Mouse (Mus musculus) limb, embryonic 13.5 days (tissue): ENCODE measurements around the gene Nufip2. TPM values are rescaled to one million over a fixed set of nuclear protein-coding genes. Genes with fewer than 3 reads are reported as not detected.
"Not testable (repeated sequence)": the region's sequence is repeated elsewhere in the genome, so short reads cannot be mapped to it uniquely, and the experiment has no call there.

Source experiments
- ATAC-seq: fragments of 200-750 bp; cut with Nextera tagmentation; 2 replicates; pipeline ENCODE4 v1.8.0; 2017; ENCODE audit warnings: low read depth, moderate number of reproducible peaks, moderate TSS enrichment; ENCODE audit not compliant: low FRiP score
- H3K27ac ChIP-seq: fragments of 300-500 bp; sonication (generic); 2 replicates; pipeline ENCODE4 v1.5.1; 2015; ENCODE audit warnings: inconsistent platforms, mild to moderate bottlenecking, moderate library complexity
- H3K27me3 ChIP-seq: fragments of 300-500 bp; sonication (generic); 2 replicates; pipeline ENCODE4 v1.6.1; 2015; ENCODE audit warnings: mild to moderate bottlenecking, inconsistent platforms
- H3K36me3 ChIP-seq: fragments of 300-500 bp; sonication (generic); 2 replicates; pipeline ENCODE4 v1.6.1; 2015; ENCODE audit warnings: inconsistent platforms, mild to moderate bottlenecking, moderate library complexity
- H3K4me1 ChIP-seq: fragments of 300-500 bp; sonication (generic); 2 replicates; pipeline ENCODE4 v1.6.1; 2015; ENCODE audit warnings: inconsistent platforms
- H3K4me2 ChIP-seq: fragments of 300-500 bp; sonication (generic); replicated peaks from 2 replicates; pipeline ENCODE4 v1.6.1; 2015; ENCODE audit warnings: inconsistent platforms, mild to moderate bottlenecking, moderate library complexity
- H3K4me3 ChIP-seq: fragments of 300-500 bp; sonication (generic); 2 replicates; pipeline ENCODE4 v1.5.1; 2015; ENCODE audit warnings: moderate library complexity, mild to moderate bottlenecking, inconsistent platforms
- H3K9ac ChIP-seq: fragments of 300-500 bp; sonication (generic); 2 replicates; pipeline ENCODE4 v1.6.1; 2015; ENCODE audit warnings: mild to moderate bottlenecking, inconsistent platforms
- H3K9me3 ChIP-seq: fragments of 300-500 bp; sonication (generic); 2 replicates; pipeline ENCODE4 v1.6.1; 2016; ENCODE audit warnings: inconsistent platforms
- WGBS: fragments of 180-500 bp; shearing (Covaris S2); methylation state at CpG from one replicate; pipeline ENCODE4 v1.1.7; 2015; 5-methylcytosine and 5-hydroxymethylcytosine counted together
- polyA plus RNA-seq: library from polyadenylated mRNA; unstranded; fragments of >200 nt; fragmentation: Nextera tagmentation; extraction: Ambion mirVana; gene quantifications from 2 replicates; pipeline ENCODE4 v1.2.1, GENCODE M21; 2015

Gene Nufip2
- polyA plus RNA-seq, 1 experiment from 2014 or later: 4.7 TPM

DNA sequence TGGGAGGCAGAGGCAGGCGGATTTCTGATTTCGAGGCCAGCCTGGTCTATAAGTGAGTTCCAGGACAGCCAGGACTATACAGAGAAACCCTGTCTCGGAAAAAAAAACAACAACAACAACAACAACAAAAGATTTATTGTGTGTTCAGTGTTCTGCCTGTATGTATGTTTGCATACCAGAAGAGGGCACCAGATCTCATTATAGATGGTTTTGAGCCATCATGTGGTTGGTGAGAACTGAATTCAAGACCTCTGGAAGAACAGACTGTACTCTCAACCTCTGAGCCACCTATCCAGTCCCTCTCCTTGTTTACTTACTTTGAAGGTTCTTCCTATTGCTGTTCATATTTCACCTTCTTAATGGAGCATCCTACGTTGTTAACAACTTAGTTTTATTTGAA, 35.4 kb downstream of the Nufip2 start:
- 92% methylated on average over 4 of the region's 4 CpGs for WGBS
- H3K27me3 ChIP-seq: no peaks in the 10 kb centered on the region
- no peak for ATAC-seq

DNA sequence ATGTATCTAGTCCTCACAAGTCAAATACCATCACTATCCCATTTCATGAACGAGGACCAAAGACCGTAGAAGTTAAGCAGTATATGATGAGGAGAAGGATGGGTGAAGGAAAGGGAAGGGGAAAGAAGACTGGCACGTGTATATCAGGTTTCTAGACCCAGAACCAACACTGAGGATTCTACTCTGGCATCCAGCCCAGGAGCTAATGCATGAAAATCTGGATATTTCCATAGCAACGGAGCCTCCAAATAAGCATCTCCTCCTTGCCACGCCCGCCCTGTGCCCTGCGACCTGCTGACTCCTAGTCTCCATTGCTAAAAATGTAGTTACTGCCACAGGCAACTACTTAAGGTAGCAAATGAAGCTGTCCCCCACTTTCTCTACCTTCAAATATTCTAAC, 38.8 kb downstream of the Nufip2 start:
- no peak overlapping the region for H3K4me3 ChIP-seq
- no peak overlapping the region for H3K27ac ChIP-seq
- H3K9ac ChIP-seq: no peak overlapping the region
- ATAC-seq: no peak
- H3K27me3 ChIP-seq: no peaks in the 10 kb centered on the region
- no peak overlapping the region for H3K4me2 ChIP-seq
- H3K9me3 ChIP-seq: no peaks in the 10 kb centered on the region
- no peaks in the 10 kb centered on the region for H3K36me3 ChIP-seq
- 83% methylated on average over 7 of the region's 7 CpGs for WGBS
- H3K4me1 ChIP-seq: no peaks in the 10 kb centered on the region

More for the DNA sequence above, 35.4 kb downstream of the Nufip2 start:
- no peaks in the 10 kb centered on the region for H3K4me1 ChIP-seq
- H3K27ac ChIP-seq: no peak overlapping the region
- H3K9ac ChIP-seq: no peak overlapping the region
- H3K4me3 ChIP-seq: no peak overlapping the region
- H3K36me3 ChIP-seq: peaks cover 9% of the 10 kb centered on the region; the same call in 1 of the 2 replicates
- no peaks in the 10 kb centered on the region for H3K9me3 ChIP-seq
- no peak overlapping the region for H3K4me2 ChIP-seq

DNA sequence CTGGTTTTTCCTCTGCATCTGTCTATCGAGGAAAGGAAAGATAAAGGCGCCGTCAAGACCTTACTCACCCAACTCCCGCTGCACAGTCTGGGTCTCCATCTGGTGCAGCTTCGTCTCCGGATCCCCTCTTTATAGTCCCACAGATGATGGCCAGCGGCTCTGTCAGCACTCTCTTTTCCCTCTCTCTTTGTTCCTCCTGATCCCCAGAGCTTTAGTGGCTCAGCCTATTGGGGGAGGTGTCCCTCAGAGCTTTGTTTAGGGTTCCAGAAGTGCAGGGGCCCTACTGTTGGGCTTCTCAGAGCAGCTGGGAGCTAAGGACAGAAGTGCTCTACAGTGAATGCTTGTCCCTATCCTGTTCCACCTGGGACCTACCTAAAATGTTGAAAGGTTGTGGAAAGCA, 39.2 kb downstream of the Nufip2 start, which contains the start of gene Cryba1:
Cryba1 (minus strand) TSS at position 101 of the 400 bp plus-strand sequence.
- Histone ChIP-seq H3K9ac (no peak within 1 kb of the TSS), H3K4me2 (no peak within 1 kb of the TSS), H3K4me3 (no peak within 1 kb of the TSS), H3K4me1 (no peaks in the 10 kb centered on the region), H3K27ac (no peak within 1 kb of the TSS), H3K9me3 (no peaks in the 10 kb centered on the region), H3K36me3 (no peaks in the 10 kb centered on the region), H3K27me3 (no peaks in the 10 kb centered on the region)
- WGBS: 51% methylated on average over 7 of the region's 7 CpGs
- no peak for ATAC-seq

DNA sequence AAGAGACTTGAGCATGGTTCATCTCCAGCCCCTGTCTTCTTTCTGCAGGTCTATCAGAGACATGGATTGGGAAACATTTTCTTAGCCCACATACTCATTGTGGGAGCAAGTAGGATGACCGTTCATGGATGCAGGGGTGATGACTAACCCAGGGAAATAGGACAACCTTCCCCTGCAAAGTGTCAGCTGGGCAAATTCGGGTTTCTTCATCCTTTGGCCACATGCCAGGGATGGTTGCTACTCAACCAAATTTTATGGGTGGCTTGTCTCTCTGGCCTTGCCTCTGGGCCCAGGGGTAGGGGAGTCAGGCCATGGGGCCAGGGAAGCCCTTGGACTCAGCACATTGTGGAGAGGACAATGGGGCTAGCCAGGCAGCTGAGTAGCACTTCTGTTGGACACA, 42.6 kb downstream of the Nufip2 start:
- H3K27ac ChIP-seq: no peak overlapping the region
- no peaks in the 10 kb centered on the region for H3K36me3 ChIP-seq
- no peak overlapping the region for H3K4me3 ChIP-seq
- H3K9ac ChIP-seq: no peak overlapping the region
- WGBS: 64% methylated on average over 2 of the region's 2 CpGs
- no peaks in the 10 kb centered on the region for H3K9me3 ChIP-seq
- ATAC-seq: no peak
- H3K4me2 ChIP-seq: no peak overlapping the region
- no peaks in the 10 kb centered on the region for H3K27me3 ChIP-seq
- H3K4me1 ChIP-seq: no peaks in the 10 kb centered on the region

- no peak for ATAC-seq
- Histone ChIP-seq H3K27ac (no peak overlapping the region), H3K4me2 (no peak overlapping the region), H3K9me3 (no peaks in the 10 kb centered on the region), H3K4me3 (no peak overlapping the region), H3K4me1 (no peaks in the 10 kb centered on the region), H3K36me3 (no peaks in the 10 kb centered on the region), H3K27me3 (no peaks in the 10 kb centered on the region), H3K9ac (no peak overlapping the region)
- WGBS: 1% methylated on average over 6 of the region's 6 CpGs
Observed at GRCm38 (mm10) chr11:77737289-77737688, 51.3 kb downstream of the Nufip2 start.

DNA sequence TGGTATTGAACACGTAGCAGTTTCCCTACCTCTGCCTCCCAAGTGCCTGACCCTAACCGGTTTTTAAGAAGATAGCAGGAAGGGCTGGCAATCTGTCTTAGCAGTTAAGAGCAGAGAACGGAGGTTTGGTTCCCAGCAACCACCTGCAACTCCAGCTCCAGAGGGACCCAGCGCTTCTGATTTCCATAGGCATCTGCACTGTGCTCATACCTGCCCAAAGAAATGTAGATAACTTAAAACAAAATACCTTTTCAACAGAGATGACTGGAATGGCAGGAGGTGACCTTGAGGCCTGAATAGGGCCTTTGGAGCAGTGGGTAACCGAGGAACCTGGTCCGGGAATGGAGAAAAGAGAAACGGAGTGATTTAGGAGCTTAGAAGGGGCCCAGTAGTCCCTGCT, 52.6 kb downstream of the Nufip2 start:
- Histone ChIP-seq H3K9ac (no peak overlapping the region), H3K4me1 (no peaks in the 10 kb centered on the region), H3K4me3 (no peak overlapping the region), H3K27me3 (no peaks in the 10 kb centered on the region), H3K4me2 (no peak overlapping the region), H3K27ac (no peak overlapping the region), H3K36me3 (no peaks in the 10 kb centered on the region), H3K9me3 (no peaks in the 10 kb centered on the region)
- no peak for ATAC-seq
- WGBS: 45% methylated on average over 7 of the region's 7 CpGs

DNA sequence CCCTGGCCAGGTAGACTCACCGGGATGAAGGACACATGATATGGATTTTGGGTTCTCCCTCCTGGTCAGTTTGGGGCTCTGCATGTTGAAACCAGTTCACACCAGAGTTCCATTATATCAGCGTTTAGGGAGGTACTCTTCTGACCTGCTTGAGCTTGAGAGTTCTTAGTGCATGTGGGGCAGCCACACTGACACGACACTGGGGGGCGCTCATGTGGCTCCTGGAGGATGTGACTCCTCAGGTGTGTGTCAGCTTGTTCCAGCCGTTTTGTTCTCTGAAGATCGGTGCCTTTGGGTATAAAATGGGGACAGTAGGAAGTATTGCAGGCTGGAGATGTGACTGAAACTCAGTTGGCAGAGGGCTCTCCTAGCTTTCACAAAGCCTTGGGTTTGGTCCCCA, 58.0 kb downstream of the Nufip2 start:
- H3K36me3 ChIP-seq: no peaks in the 10 kb centered on the region
- whole genome bisulfite sequencing: 37% methylated on average over 6 of the region's 6 CpGs
- no peak overlapping the region for H3K4me2 ChIP-seq
- no peak overlapping the region for H3K4me3 ChIP-seq
- H3K9ac ChIP-seq: no peak overlapping the region
- no peaks in the 10 kb centered on the region for H3K27me3 ChIP-seq
- H3K27ac ChIP-seq: no peak overlapping the region
- no peaks in the 10 kb centered on the region for H3K4me1 ChIP-seq
- no peak for ATAC-seq
- H3K9me3 ChIP-seq: no peaks in the 10 kb centered on the region

DNA sequence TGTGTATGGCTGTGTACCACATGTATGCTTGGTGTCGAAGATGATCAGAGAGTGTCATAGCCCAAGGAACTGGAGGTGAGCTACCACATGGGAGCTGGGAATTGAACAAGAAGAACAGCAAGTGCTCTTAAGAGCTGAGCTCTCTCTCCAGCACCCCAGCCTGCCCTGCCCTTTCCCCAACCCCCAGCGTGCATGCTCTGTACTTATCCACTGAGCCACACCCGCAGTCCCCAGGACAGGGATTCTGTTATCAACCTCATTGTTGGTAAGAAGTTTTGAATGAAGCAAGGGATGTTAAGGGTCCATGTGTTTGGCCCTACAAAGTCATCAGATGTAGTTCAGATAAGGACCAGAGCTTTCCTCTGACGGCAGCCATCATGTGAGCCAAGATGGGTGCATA, 60.7 kb downstream of the Nufip2 start:
- Histone ChIP-seq H3K4me3 (no peak overlapping the region), H3K36me3 (no peaks in the 10 kb centered on the region), H3K9ac (no peak overlapping the region), H3K27me3 (no peaks in the 10 kb centered on the region), H3K4me2 (no peak overlapping the region), H3K27ac (no peak overlapping the region), H3K9me3 (no peaks in the 10 kb centered on the region), H3K4me1 (no peaks in the 10 kb centered on the region)
- WGBS: 88% methylated on average over 4 of the region's 4 CpGs
- ATAC-seq: no peak

GRCm38 (mm10) chr11:77747103-77747502, 61.1 kb downstream of the Nufip2 start:
- 96% methylated on average over 14 of the region's 15 CpGs for WGBS
- not testable (repeated sequence) for H3K27me3 ChIP-seq, H3K9ac ChIP-seq, H3K9me3 ChIP-seq, H3K4me2 ChIP-seq, H3K36me3 ChIP-seq, H3K27ac ChIP-seq, H3K4me3 ChIP-seq, H3K4me1 ChIP-seq, ATAC-seq

- Histone ChIP-seq H3K4me2 (no peak overlapping the region), H3K9ac (no peak overlapping the region), H3K36me3 (no peaks in the 10 kb centered on the region), H3K4me1 (no peaks in the 10 kb centered on the region), H3K27ac (no peak overlapping the region), H3K27me3 (no peaks in the 10 kb centered on the region), H3K9me3 (no peaks in the 10 kb centered on the region), H3K4me3 (no peak overlapping the region)
- no peak for ATAC-seq
- WGBS: 80% methylated on average over 5 of the region's 5 CpGs
Observed at GRCm38 (mm10) chr11:77748996-77749395, 63.0 kb downstream of the Nufip2 start.

DNA sequence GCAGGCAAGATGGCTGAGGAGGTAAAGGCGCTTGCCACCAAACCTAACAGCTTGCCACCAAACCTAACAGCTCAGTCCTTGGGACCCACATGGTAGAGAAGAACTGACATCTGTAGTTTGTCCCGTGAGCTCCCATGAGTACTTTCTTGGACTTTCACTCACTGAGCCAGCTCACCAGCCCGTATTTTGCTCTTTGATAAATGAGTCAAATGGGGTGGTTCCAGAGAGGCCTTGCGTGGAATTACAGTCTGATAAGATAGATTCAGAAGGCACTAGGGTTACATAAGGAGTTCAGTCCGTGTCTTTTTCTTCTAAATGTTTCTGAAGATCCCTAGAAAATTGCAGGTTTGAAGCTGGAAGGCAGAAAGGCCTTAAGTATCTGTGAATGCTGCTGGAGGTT, 66.6 kb downstream of the Nufip2 start:
- no peak overlapping the region for H3K4me2 ChIP-seq
- H3K9me3 ChIP-seq: no peaks in the 10 kb centered on the region
- no peaks in the 10 kb centered on the region for H3K27me3 ChIP-seq
- no peak overlapping the region for H3K9ac ChIP-seq
- no peaks in the 10 kb centered on the region for H3K36me3 ChIP-seq
- no peak overlapping the region for H3K4me3 ChIP-seq
- ATAC-seq: no peak
- 66% methylated on average over 5 of the region's 5 CpGs for WGBS
- no peaks in the 10 kb centered on the region for H3K4me1 ChIP-seq
- no peak overlapping the region for H3K27ac ChIP-seq

DNA sequence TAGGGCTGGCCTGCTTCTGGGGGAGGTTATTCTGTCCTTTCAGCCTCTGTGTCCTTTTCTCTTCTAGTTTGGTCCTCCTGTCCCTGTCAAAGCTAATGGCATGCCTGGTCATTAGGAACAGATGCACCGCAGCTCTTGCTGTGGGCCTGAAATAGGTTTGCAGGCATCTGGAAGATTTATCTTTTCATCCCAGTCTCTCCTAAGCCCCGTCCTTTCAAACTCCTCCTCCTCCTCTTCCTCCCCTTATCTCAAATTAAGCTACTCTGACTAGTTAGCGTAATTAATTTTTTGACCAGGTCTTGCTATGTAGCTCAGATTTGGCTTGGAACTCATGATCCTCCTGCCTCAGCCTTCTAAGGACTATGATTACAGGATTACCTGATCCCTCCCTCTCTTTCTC, 67.5 kb downstream of the Nufip2 start:
- H3K4me2 ChIP-seq: no peak overlapping the region
- no peak overlapping the region for H3K4me3 ChIP-seq
- no peaks in the 10 kb centered on the region for H3K4me1 ChIP-seq
- ATAC-seq: no peak
- H3K9me3 ChIP-seq: no peaks in the 10 kb centered on the region
- 56% methylated on average over 3 of the region's 3 CpGs for WGBS
- H3K36me3 ChIP-seq: no peaks in the 10 kb centered on the region
- no peak overlapping the region for H3K9ac ChIP-seq
- H3K27ac ChIP-seq: no peak overlapping the region
- no peaks in the 10 kb centered on the region for H3K27me3 ChIP-seq

GRCm38 (mm10) chr11:77760031-77760430, 74.1 kb downstream of the Nufip2 start:
- WGBS: 80% methylated on average over 4 of the region's 4 CpGs
- no peak overlapping the region for H3K9ac ChIP-seq
- no peak overlapping the region for H3K27ac ChIP-seq
- H3K4me3 ChIP-seq: no peak overlapping the region
- no peak overlapping the region for H3K4me2 ChIP-seq
- no peak for ATAC-seq
- no peaks in the 10 kb centered on the region for H3K27me3 ChIP-seq
- H3K36me3 ChIP-seq: no peaks in the 10 kb centered on the region
- H3K9me3 ChIP-seq: no peaks in the 10 kb centered on the region
- H3K4me1 ChIP-seq: peaks cover 20% of the 10 kb centered on the region
